Mouse (Mus musculus) limb, embryonic 11.5 days (tissue): ENCODE data around the gene Klf15. TPM values are rescaled to one million over a fixed set of nuclear protein-coding genes. Genes with fewer than 3 reads are reported as not detected.
A peak's percentile ranks its signal among the peaks of the same experiment; 100 is the strongest.

Experiments
- ATAC-seq: fragments of 200-750 bp; cut with Nextera tagmentation; 2 replicates; pipeline ENCODE4 v1.8.0; 2017; ENCODE audit warnings: low read depth; ENCODE audit not compliant: insufficient number of reproducible peaks, low FRiP score, low TSS enrichment
- DNase-seq: peaks from one replicate; pipeline ENCODE4 v3.0.0-alpha.2; 2015; ENCODE audit warnings: low spot score
- H3K27ac ChIP-seq: fragments of 300-500 bp; sonication (generic); replicated peaks from 2 replicates; pipeline ENCODE4 v1.5.1; 2014; ENCODE audit warnings: low read depth, mild to moderate bottlenecking, low read length
- H3K27me3 ChIP-seq: fragments of 300-500 bp; sonication (generic); 2 replicates; pipeline ENCODE4 v1.6.1; 2014; ENCODE audit warnings: mild to moderate bottlenecking, low read length, mixed read lengths; ENCODE audit not compliant: control insufficient read depth, insufficient read depth
- H3K36me3 ChIP-seq: fragments of 300-500 bp; sonication (generic); 2 replicates; pipeline ENCODE4 v1.6.1; 2014; ENCODE audit warnings: mild to moderate bottlenecking, low read length, moderate library complexity, mixed read lengths; ENCODE audit not compliant: control insufficient read depth, insufficient read depth
- H3K4me1 ChIP-seq: fragments of 300-500 bp; sonication (generic); 2 replicates; pipeline ENCODE4 v1.6.1; 2014; ENCODE audit warnings: low read length, mixed read lengths; ENCODE audit not compliant: control insufficient read depth, insufficient read depth
- H3K4me2 ChIP-seq: fragments of 300-500 bp; sonication (generic); 2 replicates; pipeline ENCODE4 v1.6.1; 2014; ENCODE audit warnings: low read depth, mild to moderate bottlenecking, moderate library complexity; ENCODE audit not compliant: severe bottlenecking
- H3K4me3 ChIP-seq: fragments of 300-500 bp; sonication (generic); 2 replicates; pipeline ENCODE4 v1.5.1; 2014; ENCODE audit warnings: low read depth, low read length
- H3K9ac ChIP-seq: fragments of 300-500 bp; sonication (generic); 2 replicates; pipeline ENCODE4 v1.6.1; 2014; ENCODE audit warnings: mild to moderate bottlenecking, low read length
- H3K9me3 ChIP-seq: fragments of 300-500 bp; sonication (generic); 2 replicates; pipeline ENCODE4 v1.6.1; 2016; ENCODE audit warnings: low read length; ENCODE audit not compliant: control insufficient read depth
- WGBS: fragments of 180-500 bp; shearing (Covaris S2); extraction: QIAGEN DNeasy Blood & Tissue Kit; methylation state at CpG from one replicate; pipeline ENCODE4 v1.1.7; 2014; 5-methylcytosine and 5-hydroxymethylcytosine counted together
- polyA plus RNA-seq: library from polyadenylated mRNA; unstranded; fragments of >200 nt; fragmentation: Nextera tagmentation; extraction: Ambion mirVana; gene quantifications from 2 replicates; pipeline ENCODE4 v1.2.1, GENCODE M21; 2014

The Klf15 gene
- 3.6 and 3.8 TPM in 2 replicates for polyA plus RNA-seq

DNA sequence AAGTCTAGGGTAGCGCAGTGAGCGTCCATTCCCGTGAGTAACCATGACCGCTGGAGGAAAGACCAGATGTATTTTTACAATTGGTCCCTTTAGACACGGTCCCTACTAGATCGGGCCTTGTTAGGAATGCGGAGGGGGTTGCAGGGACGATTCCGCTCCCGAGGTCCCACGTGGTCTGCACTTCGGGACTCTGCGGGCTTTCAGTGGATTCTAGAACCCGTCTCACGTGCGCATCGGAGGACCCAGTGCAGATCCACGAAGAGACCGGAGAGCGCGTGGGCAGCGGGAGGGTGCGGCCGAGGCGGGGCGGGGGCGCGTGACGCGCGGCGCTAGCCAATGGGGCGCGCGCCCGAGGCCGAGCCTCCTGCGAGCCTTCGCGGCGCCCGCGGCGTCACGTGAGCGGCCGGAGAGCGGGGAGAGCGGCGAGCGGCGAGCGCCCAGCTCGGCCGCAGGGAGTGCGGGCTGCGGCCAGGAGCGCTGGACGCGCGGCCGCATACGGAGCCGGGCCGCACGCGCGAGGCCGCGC lies at the start of gene Klf15:
Gene Klf15 (plus strand): TSS at position 396 of the 526 bp plus-strand sequence.
- no peak within 1 kb of the TSS for H3K27ac ChIP-seq
- H3K4me3 ChIP-seq: peak within 1 kb of the TSS; percentile 62
- peak; percentile 66 for DNase-seq
- no peaks in the 10 kb centered on the region for H3K36me3 ChIP-seq
- peak within 1 kb of the TSS; percentile 60 for H3K9ac ChIP-seq
- peak within 1 kb of the TSS; percentile 100 for H3K4me2 ChIP-seq
- no peaks in the 10 kb centered on the region for H3K9me3 ChIP-seq
- peak; percentile 53; the same call in 1 of the 2 replicates for ATAC-seq
- H3K4me1 ChIP-seq: peaks cover 7% of the 10 kb centered on the region; the same call in 1 of the 2 replicates
- WGBS: under 1% methylated on average over 54 of the region's 70 CpGs
- H3K27me3 ChIP-seq: peaks cover 6% of the 10 kb centered on the region; the same call in 1 of the 2 replicates

DNA sequence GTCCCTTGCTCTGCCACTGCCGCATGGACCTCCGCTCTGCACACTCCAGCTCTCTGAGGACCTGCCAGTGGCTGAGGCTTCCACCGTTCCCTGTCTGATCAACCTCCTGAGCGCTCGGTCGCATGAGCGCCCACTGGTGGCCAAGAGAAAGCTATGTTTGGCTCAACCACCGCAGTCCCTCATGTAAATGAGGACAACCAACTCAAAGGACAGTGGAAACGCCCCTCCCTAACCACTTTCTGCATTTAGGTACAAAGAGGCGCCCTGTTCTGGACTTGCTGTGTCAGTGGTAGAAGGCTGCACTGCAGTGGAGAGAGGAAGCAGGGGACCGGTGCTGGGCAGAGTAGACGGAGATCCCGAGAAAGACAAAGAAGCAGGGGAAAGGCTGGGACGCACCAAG lies 39.8 kb upstream of the Klf15 start:
- peak overlapping the region; percentile 36 for H3K4me2 ChIP-seq
- DNase-seq: peak; percentile 86
- 7% methylated on average over 14 of the region's 14 CpGs for WGBS

DNA sequence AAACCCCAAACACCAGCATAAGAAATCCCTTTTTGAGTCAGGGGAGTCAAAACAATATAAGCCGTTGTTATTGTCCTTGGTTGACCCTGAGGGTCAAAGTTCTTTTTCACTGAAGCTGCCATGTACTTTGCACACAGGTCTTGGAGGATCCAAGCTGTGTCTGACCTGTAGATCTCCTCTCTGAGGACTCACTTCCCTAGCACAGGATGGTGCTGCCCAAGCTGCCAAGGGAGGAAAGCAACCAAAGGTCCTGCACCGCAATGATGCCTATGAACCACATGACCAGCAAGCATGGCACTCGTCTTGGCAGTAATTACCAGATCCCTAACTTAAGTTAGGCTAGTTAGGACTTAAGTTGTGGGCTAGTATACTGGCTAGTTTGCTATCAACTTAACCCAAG lies 37.0 kb upstream of the Klf15 start:
- Histone ChIP-seq H3K27ac (no peak overlapping the region), H3K4me1 (no peaks in the 10 kb centered on the region), H3K36me3 (no peaks in the 10 kb centered on the region), H3K9ac (no peak overlapping the region), H3K9me3 (no peaks in the 10 kb centered on the region), H3K4me2 (no peak overlapping the region), H3K4me3 (no peak overlapping the region), H3K27me3 (no peaks in the 10 kb centered on the region)
- no peak for ATAC-seq
- DNase-seq: no peak
- 83% methylated on average over 3 of the region's 3 CpGs for WGBS

More for the DNA sequence above, 39.8 kb upstream of the Klf15 start:
- Histone ChIP-seq H3K4me1 (0 out of 2 replicates have a peak, but pooled peaks cover 4% of the 10 kb centered on the region), H3K9me3 (no peaks in the 10 kb centered on the region), H3K4me3 (no peak overlapping the region), H3K9ac (0 out of 2 replicates have a peak overlapping the region, but pooled peaks have one; percentile 22), H3K27ac (no peak overlapping the region), H3K36me3 (no peaks in the 10 kb centered on the region), H3K27me3 (no peaks in the 10 kb centered on the region)
- peak; percentile 56; the same call in 1 of the 2 replicates for ATAC-seq

DNA sequence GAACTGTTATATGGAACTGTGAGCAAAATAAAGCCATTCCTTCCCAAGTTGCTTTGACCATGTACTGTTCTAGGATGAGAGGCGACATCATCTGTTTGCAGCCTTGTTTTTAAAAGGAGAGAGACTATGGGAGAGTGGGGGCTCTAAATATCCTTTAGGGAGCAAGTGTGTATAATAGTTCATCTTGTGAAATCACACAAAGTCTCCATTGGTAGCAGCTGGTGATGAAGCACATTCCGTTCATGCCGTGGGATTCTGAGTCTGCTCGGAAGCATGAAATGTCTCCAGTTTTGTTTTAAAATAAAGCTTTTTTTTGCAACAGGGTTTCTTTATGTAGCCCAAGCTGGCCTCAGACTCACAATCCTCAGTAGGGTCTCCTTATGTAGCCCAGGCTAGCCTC lies 36.4 kb upstream of the Klf15 start:
- 92% methylated on average over 4 of the region's 4 CpGs for WGBS
- no peak overlapping the region for H3K4me2 ChIP-seq
- ATAC-seq: no peak

DNA sequence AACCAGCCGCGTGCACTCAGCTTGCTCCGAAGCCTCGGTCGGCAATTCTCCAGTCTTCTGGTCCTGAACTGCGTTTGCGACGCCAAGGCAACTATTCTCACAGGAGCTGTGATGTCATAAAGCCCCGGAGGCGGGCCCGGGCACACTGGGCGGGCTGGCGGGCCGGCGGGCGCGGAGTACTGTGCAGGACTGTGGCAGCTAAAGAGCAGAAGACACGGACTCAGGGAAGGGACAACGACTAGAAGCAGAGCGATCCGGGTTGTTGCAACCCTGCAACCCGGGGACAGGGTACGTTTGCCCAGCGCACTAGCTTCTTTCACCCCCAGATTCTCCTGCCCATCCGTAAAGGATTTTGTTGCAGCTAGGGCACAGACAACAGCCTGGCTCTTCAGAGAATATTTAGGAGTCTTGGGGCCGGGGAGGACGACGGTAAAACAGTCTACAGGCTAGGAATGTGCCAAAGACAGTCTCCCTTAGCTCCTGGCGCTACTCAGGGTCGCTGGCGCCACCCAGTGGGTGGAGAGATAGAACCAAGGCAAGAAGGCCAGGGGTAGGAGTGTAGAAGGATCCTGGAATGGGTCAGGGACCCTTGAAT lies 33.9 kb upstream of the Klf15 start, which contains the start of gene Cfap100:
Gene Cfap100 (minus strand): TSS at position 418 of the 595 bp plus-strand sequence.
- under 1% methylated on average over 31 of the region's 31 CpGs for WGBS
- no peak within 1 kb of the TSS for H3K27ac ChIP-seq
- H3K4me1 ChIP-seq: no peaks in the 10 kb centered on the region

More for the DNA sequence above, 36.4 kb upstream of the Klf15 start:
- Histone ChIP-seq H3K36me3 (no peaks in the 10 kb centered on the region), H3K27ac (no peak overlapping the region), H3K27me3 (no peaks in the 10 kb centered on the region), H3K4me3 (no peak overlapping the region), H3K4me1 (no peaks in the 10 kb centered on the region), H3K9ac (no peak overlapping the region), H3K9me3 (no peaks in the 10 kb centered on the region)
- DNase-seq: no peak

DNA sequence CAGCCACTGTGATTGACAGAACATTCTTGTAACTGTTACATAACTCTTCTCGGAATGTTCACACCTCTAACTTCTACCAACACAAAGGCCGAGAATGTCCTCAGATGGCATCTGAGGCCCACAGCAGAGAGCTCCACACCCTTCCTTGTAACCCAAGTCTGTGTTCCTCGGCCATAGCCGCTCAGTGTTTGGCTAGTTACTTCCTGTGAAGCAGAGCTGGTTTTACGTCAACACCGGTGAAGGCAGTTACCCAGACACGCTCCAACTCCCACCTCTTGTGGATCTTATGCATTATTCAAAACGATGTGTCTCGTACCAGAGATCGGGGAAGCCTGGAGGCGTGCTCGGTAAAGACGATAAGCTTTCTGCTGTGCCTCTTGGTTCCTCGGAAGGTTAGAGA lies 32.5 kb upstream of the Klf15 start:
- Histone ChIP-seq H3K27me3 (no peaks in the 10 kb centered on the region), H3K4me2 (no peak overlapping the region), H3K4me1 (no peaks in the 10 kb centered on the region), H3K4me3 (no peak overlapping the region), H3K9me3 (no peaks in the 10 kb centered on the region), H3K36me3 (no peaks in the 10 kb centered on the region), H3K27ac (no peak overlapping the region), H3K9ac (no peak overlapping the region)
- WGBS: 87% methylated on average over 14 of the region's 14 CpGs
- DNase-seq: no peak
- ATAC-seq: no peak

More for the DNA sequence above, 33.9 kb upstream of the Klf15 start, which contains the start of gene Cfap100:
- peak within 1 kb of the TSS; percentile 27 for H3K4me3 ChIP-seq
- H3K36me3 ChIP-seq: no peaks in the 10 kb centered on the region
- H3K4me2 ChIP-seq: peak within 1 kb of the TSS; percentile 78
- H3K9ac ChIP-seq: peak within 1 kb of the TSS; percentile 12
- ATAC-seq: peak; percentile 77
- H3K27me3 ChIP-seq: no peaks in the 10 kb centered on the region
- peak; percentile 82 for DNase-seq
- no peaks in the 10 kb centered on the region for H3K9me3 ChIP-seq

DNA sequence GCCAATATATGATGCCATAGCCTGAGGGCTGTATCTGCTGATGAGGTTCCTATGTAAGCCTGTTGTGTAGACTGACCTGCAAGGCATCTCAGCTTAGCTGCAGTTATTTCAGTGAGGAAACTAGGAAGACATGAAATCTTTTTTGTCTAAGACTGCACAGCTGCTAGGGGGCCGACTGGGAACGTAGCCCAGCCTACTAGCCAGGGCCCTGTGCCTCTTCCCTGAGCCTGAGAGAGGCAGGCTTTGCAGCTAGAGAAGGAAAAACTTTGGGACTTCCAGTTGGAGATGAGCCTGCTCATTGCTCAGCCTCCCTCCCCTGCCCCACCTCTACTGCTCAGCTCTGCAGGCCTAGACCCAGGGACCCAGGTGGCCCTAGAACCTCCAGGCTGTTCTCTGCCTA lies 30.9 kb upstream of the Klf15 start:
- H3K27ac ChIP-seq: no peak overlapping the region
- no peak for ATAC-seq
- WGBS: 75% methylated on average over 2 of the region's 2 CpGs

DNA sequence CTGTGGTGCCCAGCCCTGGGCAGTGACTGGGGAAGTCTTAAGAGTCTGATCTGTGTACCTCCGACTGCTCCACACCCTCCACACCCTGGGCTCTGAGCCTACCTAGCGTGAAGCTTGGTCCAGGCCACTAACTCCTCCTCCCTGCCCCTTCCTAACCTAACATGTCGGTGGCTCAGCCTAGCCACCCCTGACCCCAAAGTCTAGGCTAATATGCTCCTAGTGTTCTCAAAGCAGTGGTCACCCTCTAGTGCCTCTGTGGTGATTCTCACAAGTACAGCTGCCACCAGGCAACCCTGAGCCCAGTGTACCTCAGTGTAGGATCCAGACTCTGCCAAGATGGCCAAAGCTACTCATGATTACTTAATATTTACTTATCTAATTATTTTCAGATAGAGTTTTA lies 27.7 kb upstream of the Klf15 start:
- H3K9me3 ChIP-seq: no peaks in the 10 kb centered on the region
- no peak overlapping the region for H3K4me3 ChIP-seq
- whole genome bisulfite sequencing: 75% methylated on average over 3 of the region's 3 CpGs
- no peak for DNase-seq
- no peak overlapping the region for H3K27ac ChIP-seq
- ATAC-seq: no peak
- H3K36me3 ChIP-seq: no peaks in the 10 kb centered on the region
- no peak overlapping the region for H3K9ac ChIP-seq
- no peaks in the 10 kb centered on the region for H3K27me3 ChIP-seq
- H3K4me1 ChIP-seq: no peaks in the 10 kb centered on the region
- H3K4me2 ChIP-seq: no peak overlapping the region

More for the DNA sequence above, 30.9 kb upstream of the Klf15 start:
- H3K4me3 ChIP-seq: no peak overlapping the region
- no peak overlapping the region for H3K9ac ChIP-seq
- no peaks in the 10 kb centered on the region for H3K4me1 ChIP-seq
- DNase-seq: no peak
- no peaks in the 10 kb centered on the region for H3K36me3 ChIP-seq
- no peaks in the 10 kb centered on the region for H3K27me3 ChIP-seq
- H3K9me3 ChIP-seq: no peaks in the 10 kb centered on the region
- H3K4me2 ChIP-seq: no peak overlapping the region
